11 mouse cellular contexts compared by ENCODE assay signal in genomic region chr12:25381619-25382018, GRCm38 (mm10).
DNase-seq lines count a peak whose midpoint lies in the region; ATAC-seq and TF ChIP-seq lines count a peak whose summit lies in the region.
"Had no signal": no experiment of that assay in that cellular context is flagged by ENCODE, and none has a peak within 500 bp of the region (broad histone marks: within the 10 kb centered on the region; RNA-seq: fewer than 3 reads in every experiment).

No protein-coding gene starts in this region.

- TF ChIP-seq POLR2A in lung, adult 2 months (IDR thresholded peaks at IDR 0.05; ENCODE audit: borderline replicate concordance, extremely low read depth, low read depth, low read length): no peak

- 27% methylated on average over 4 of the region's 4 CpGs for WGBS in intestine, embryonic 15.5 days
- 11% methylated on average over 4 of the region's 4 CpGs for WGBS in kidney, postnatal 0 days
- 32% methylated on average over 4 of the region's 4 CpGs for WGBS in lung, adult 2 months

- TF ChIP-seq CTCF in kidney, postnatal 0 days (IDR thresholded peaks at IDR 0.05; ENCODE audit: low read depth): no peak
- TF ChIP-seq CTCF in lung, adult 2 months (IDR thresholded peaks at IDR 0.05; ENCODE audit: insufficient read depth, low read length): no peak

- H3K27me3 ChIP-seq in intestine, embryonic 15.5 days (replicated peaks): no peaks in the 10 kb centered on the region
- no peaks in the 10 kb centered on the region for H3K27me3 ChIP-seq in kidney, postnatal 0 days (ENCODE audit: insufficient read depth, low read length)

- DNase-seq in adrenal gland, adult 2 months: peak; percentile 89
- peak; percentile 79 for DNase-seq in adrenal gland, postnatal 10 days
- peak; percentile 79 for DNase-seq in kidney, postnatal 0 days (ENCODE audit: low spot score)
- no peak for DNase-seq in natural killer cell, adult 2 months (ENCODE audit: low spot score in 2 of 2)
- DNase-seq in heart, postnatal 25 days (ENCODE audit: low spot score): no peak
- DNase-seq in lung, adult 2 months: no peak
- DNase-seq: cerebellum, adult 11 months; liver had no signal

- no peak overlapping the region for H3K4me3 ChIP-seq in intestine, embryonic 15.5 days (replicated peaks)
- H3K4me3 ChIP-seq in kidney, postnatal 0 days (replicated peaks; ENCODE audit: low read depth, low read length): no peak overlapping the region
- H3K4me3 ChIP-seq in lung, adult 2 months (replicated peaks; ENCODE audit: extremely low read depth, low read depth, low read length): no peak overlapping the region
- H3K4me3 ChIP-seq: layer of hippocampus, adult 2 months had no signal

- no peaks in the 10 kb centered on the region for H3K36me3 ChIP-seq in intestine, embryonic 15.5 days
- H3K36me3 ChIP-seq in kidney, postnatal 0 days (ENCODE audit: insufficient read depth, low read length): no peaks in the 10 kb centered on the region

- H3K4me2 ChIP-seq in intestine, embryonic 15.5 days (replicated peaks): no peak overlapping the region
- no peak overlapping the region for H3K4me2 ChIP-seq in kidney, postnatal 0 days (ENCODE audit: low read length)

- H3K4me1 ChIP-seq in intestine, embryonic 15.5 days (replicated peaks): no peaks in the 10 kb centered on the region
- no peaks in the 10 kb centered on the region for H3K4me1 ChIP-seq in kidney, postnatal 0 days (replicated peaks; ENCODE audit: insufficient read depth, low read length)
- no peaks in the 10 kb centered on the region for H3K4me1 ChIP-seq in lung, adult 2 months (ENCODE audit: control insufficient read depth, insufficient read depth, low read length)

- intact Hi-C loops in heart, postnatal 25 days (cut with DNase I): no loop called here

- peak; percentile 69 for ATAC-seq in intestine, embryonic 15.5 days
- ATAC-seq in kidney, postnatal 0 days (replicated peaks; ENCODE audit: low FRiP score, low read depth): peak; percentile 36; the same call in 1 of the 2 replicates
- ATAC-seq: lung, postnatal 0 days had no signal

- H3K9ac ChIP-seq in intestine, embryonic 15.5 days: no peak overlapping the region
- no peak overlapping the region for H3K9ac ChIP-seq in kidney, postnatal 0 days (ENCODE audit: low read depth, low read length)

- no peak overlapping the region for H3K27ac ChIP-seq in intestine, embryonic 15.5 days
- H3K27ac ChIP-seq in kidney, postnatal 0 days: no peak overlapping the region
- H3K27ac ChIP-seq: layer of hippocampus, adult 2 months had no signal

- no peaks in the 10 kb centered on the region for H3K9me3 ChIP-seq in intestine, embryonic 15.5 days
- H3K9me3 ChIP-seq in kidney, postnatal 0 days (replicated peaks; ENCODE audit: low read length): no peaks in the 10 kb centered on the region

Comparison
In these comparisons a context has a peak if more than half of its experiments do, and no peak if none do; other contexts are left out.
1. DNase-seq: peak in adrenal gland, adult 2 months (single experiment), adrenal gland, postnatal 10 days (single experiment) and kidney, postnatal 0 days (single experiment); none in natural killer cell, adult 2 months (0 of 2), heart, postnatal 25 days (single experiment) and lung, adult 2 months (single experiment).